Mouse (Mus musculus) testis, adult 2 months (tissue): Measurements from ENCODE around the gene Tes3-ps.

Experiments
- CTCF ChIP-seq: fragments of 200-500 bp; IDR thresholded peaks from 2 replicates; pipeline ENCODE4 v1.5.1; 2012; ENCODE audit warnings: low read depth, mild to moderate bottlenecking, inconsistent platforms, low read length, moderate library complexity; ENCODE audit not compliant: control insufficient read depth, insufficient read depth, insufficient replicate concordance
- POLR2A ChIP-seq: fragments of 200-500 bp; IDR thresholded peaks from 2 replicates; pipeline ENCODE4 v1.6.1; 2012; ENCODE audit warnings: low read depth, mild to moderate bottlenecking, inconsistent platforms, low read length, moderate library complexity; ENCODE audit not compliant: control insufficient read depth

DNA sequence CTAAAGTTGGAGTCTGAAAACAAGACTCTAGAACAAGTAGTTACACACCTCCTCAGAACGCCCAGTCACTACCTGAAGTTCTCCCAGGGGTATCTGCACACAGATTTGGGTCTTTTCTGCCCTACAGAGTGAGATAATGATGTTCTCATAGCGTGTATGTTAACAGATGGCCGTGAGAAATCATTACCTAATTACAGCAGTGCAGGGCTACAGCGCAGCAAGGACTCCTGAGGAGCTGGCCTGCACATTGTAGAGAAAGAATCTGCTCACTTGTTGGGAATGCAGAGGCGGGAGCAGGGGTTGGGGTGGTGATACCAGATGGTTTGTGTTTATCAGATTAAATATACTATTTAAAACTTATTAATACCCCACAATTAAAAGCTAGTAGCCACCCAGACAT is 12.6 kb upstream of the Tes3-ps start:
- no peak for TF ChIP-seq CTCF
- no peak for TF ChIP-seq POLR2A
